Mouse (Mus musculus): ENCODE measurements around the gene Mlxipl. TPM values are rescaled to one million over a fixed set of nuclear protein-coding genes. Genes with fewer than 3 reads are reported as not detected.

The Mlxipl gene
- polyA plus RNA-seq, 1 experiment from 2014 or later: 1.6 TPM

DNA sequence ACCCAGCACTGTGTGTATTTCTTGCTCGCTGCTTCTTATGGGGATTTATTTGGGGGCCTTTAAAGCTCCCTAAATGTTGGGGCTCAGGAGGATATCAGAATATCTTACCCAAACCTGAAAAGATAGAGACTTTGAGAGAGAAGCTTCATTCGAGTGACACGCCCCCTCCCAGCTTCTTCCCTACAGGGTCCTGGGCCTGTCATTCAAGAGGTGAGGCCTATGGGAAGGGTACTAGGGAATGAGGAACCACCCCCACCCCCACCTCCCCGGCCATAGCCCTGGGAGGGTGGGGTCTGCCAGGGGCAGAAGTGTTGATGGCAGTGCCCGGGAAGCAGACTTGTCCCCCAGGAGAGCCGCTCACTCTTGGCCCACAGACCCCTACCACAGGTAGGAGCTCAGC lies 36.4 kb downstream of the Mlxipl start:
- 64% methylated on average over 6 of the region's 6 CpGs for WGBS
- ATAC-seq (ENCODE audit: low FRiP score, low read depth): no peak
- Histone ChIP-seq H3K4me3 (no peak overlapping the region), H3K4me2 (no peak overlapping the region), H3K27ac (replicated peaks) (no peak overlapping the region), H3K36me3 (no peaks in the 10 kb centered on the region), H3K9ac (no peak overlapping the region), H3K9me3 (no peaks in the 10 kb centered on the region), H3K27me3 (no peaks in the 10 kb centered on the region), H3K4me1 (replicated peaks) (no peaks in the 10 kb centered on the region)

DNA sequence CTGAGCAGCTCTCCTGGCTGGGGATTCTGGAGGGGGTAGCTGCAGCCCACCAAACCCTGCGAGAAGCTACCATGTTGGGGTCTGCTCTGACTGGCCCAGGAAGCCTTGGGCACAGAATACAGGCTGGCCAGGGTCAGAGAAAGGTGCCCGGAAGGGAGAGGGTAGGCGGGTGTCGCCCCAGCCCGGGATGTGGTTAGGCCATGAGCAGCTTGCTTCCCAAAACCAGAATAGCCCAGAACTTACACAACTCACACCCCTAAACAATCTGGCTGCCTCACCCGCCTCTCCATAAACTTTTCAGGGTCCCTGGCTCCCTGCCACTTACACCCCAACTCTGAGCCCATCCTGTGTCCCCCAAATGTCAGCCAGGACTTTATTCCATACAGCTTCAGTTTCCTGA lies 38.0 kb downstream of the Mlxipl start:
- Histone ChIP-seq H3K9ac (no peak overlapping the region), H3K4me2 (no peak overlapping the region), H3K4me3 (no peak overlapping the region), H3K36me3 (no peaks in the 10 kb centered on the region), H3K9me3 (no peaks in the 10 kb centered on the region), H3K4me1 (replicated peaks) (no peaks in the 10 kb centered on the region), H3K27ac (replicated peaks) (no peak overlapping the region), H3K27me3 (peaks cover 8% of the 10 kb centered on the region)
- 75% methylated on average over 6 of the region's 6 CpGs for WGBS
- no peak for ATAC-seq (ENCODE audit: low FRiP score, low read depth)

DNA sequence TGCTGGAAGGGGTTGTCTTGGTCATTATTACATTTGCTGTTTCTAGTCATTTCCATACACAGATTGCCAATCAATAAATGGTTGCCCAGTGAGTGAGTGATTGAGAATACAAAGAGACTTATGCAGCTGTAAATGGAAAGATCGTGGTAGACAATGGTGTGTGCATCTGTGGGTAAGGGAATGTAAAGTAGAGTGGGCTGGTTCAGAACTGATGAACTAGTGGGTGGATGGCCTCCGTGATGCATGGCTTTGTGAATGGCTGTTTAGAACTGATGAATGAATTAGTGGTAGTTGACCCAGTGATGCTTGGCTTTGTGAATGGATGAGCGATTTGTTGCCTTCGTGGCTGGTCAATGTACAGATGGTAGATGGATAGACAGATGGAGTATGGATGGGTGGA lies 40.1 kb downstream of the Mlxipl start:
- no peak overlapping the region for H3K4me3 ChIP-seq
- no peaks in the 10 kb centered on the region for H3K36me3 ChIP-seq
- 84% methylated on average over 4 of the region's 4 CpGs for WGBS
- no peaks in the 10 kb centered on the region for H3K9me3 ChIP-seq
- no peak overlapping the region for H3K4me2 ChIP-seq
- peaks cover 8% of the 10 kb centered on the region for H3K4me1 ChIP-seq (replicated peaks)
- H3K27me3 ChIP-seq: peaks cover 27% of the 10 kb centered on the region
- H3K27ac ChIP-seq (replicated peaks): no peak overlapping the region
- no peak overlapping the region for H3K9ac ChIP-seq
- no peak for ATAC-seq (ENCODE audit: low FRiP score, low read depth)

DNA sequence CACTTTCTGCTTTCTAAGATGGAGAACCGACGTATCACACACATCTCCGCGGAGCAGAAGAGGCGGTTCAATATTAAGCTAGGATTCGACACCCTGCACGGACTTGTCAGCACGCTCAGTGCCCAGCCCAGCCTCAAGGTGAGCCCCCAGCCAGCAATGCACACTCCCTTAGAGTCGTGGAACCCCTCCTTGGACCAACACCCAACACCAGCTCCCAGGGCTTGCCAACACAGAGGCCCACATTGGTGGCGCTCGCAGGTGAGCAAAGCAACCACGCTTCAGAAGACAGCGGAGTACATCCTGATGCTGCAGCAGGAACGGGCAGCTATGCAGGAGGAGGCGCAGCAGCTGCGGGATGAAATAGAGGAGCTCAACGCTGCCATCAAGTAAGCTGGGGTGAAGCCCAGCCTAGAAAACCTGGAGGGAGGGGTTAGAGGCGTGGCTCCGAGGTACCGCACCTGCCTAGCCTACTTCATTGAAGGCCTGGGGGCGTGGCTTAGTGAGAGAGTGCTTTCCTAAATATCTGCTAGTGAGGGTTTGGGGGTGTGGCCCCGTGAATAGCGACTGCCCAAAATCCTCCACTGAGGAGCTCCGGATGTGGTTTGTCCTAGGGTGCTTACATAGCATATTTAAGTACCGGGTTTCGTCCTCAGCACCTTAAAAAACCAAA lies 44.2 kb downstream of the Mlxipl start:
- Histone ChIP-seq H3K4me1 (replicated peaks) (peaks cover 8% of the 10 kb centered on the region), H3K27ac (replicated peaks) (no peak overlapping the region), H3K36me3 (no peaks in the 10 kb centered on the region), H3K9me3 (no peaks in the 10 kb centered on the region), H3K4me2 (peak overlapping the region; percentile 59), H3K27me3 (peaks cover 32% of the 10 kb centered on the region), H3K4me3 (peak overlapping the region; percentile 32), H3K9ac (0 out of 2 replicates have a peak overlapping the region, but pooled peaks have one; percentile 4)
- ATAC-seq (ENCODE audit: low FRiP score, low read depth): peak; percentile 45; the same call in 1 of the 2 replicates
- 5% methylated on average over 26 of the region's 26 CpGs for WGBS

DNA sequence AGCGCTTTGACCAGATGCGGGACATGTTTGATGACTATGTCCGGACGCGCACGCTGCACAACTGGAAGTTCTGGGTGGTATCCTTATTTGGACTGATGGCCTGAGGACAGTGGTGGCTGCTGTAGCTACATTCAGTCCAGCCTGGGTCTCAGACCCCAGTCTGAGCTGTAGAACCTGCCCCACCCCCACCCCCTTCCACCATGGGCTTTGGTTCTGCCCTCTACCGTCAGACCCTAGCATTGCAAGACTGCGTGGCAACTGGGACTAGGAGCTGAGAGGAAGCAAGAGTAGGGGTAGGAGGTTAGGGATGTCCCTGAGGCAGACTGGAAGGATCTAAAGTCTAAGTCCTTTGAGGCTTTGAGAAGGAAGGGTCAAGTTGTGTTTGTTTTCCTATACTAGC lies 44.8 kb downstream of the Mlxipl start:
- ATAC-seq (ENCODE audit: low FRiP score, low read depth): no peak
- Histone ChIP-seq H3K4me2 (peak overlapping the region; percentile 59), H3K4me1 (replicated peaks) (peaks cover 8% of the 10 kb centered on the region), H3K27ac (replicated peaks) (no peak overlapping the region), H3K9ac (no peak overlapping the region), H3K27me3 (peaks cover 32% of the 10 kb centered on the region), H3K36me3 (no peaks in the 10 kb centered on the region), H3K9me3 (no peaks in the 10 kb centered on the region), H3K4me3 (peak overlapping the region; percentile 32)
- 5% methylated on average over 8 of the region's 8 CpGs for WGBS

DNA sequence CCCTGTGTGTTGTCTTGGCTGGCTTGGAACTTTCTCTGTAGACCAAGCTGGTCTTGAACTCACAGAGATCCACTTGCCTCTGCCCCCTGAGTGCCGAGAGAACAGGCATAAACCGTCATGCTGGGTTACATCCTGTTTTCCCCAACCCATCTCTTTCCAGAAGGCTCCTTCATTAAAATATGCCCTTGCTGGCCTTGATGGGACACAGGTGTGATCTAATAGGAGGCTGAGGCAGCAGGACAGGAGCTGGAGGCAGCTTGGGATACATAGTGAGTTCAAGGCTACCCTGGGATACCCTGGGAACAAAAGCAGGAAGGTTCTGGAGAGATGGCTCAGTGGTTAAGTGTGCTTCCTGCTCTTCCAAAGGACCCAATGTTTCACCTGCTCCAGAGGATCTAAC lies 50.2 kb downstream of the Mlxipl start:
- H3K27ac ChIP-seq (replicated peaks): no peak overlapping the region
- H3K4me3 ChIP-seq: no peak overlapping the region
- no peaks in the 10 kb centered on the region for H3K4me1 ChIP-seq (replicated peaks)
- WGBS: 75% methylated on average over 2 of the region's 2 CpGs
- no peak overlapping the region for H3K4me2 ChIP-seq
- no peaks in the 10 kb centered on the region for H3K36me3 ChIP-seq
- ATAC-seq (ENCODE audit: low FRiP score, low read depth): no peak
- H3K9ac ChIP-seq: no peak overlapping the region
- H3K27me3 ChIP-seq: peaks cover 4% of the 10 kb centered on the region
- H3K9me3 ChIP-seq: no peaks in the 10 kb centered on the region

DNA sequence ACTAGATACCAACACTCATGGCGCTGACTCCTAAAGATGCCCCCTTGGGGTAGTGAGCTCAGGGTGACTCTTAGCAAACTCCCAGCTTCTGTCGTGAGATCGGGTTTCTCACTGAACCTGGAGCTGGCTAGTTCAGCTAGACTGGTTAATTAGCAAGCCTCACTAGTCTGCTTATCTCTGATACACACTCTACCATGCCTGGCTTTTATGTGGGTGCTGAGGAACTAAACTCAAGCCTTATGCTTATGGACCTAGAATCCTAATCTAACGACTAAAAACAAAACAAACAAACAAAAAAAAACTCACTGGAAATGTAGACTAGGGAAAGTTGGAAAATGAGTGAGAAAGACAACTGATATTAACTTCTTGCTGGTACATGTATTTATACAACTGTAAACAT lies 54.8 kb downstream of the Mlxipl start:
- Histone ChIP-seq H3K4me3 (no peak overlapping the region), H3K27ac (replicated peaks) (no peak overlapping the region), H3K4me1 (replicated peaks) (0 out of 2 replicates have a peak, but pooled peaks cover 9% of the 10 kb centered on the region), H3K36me3 (no peaks in the 10 kb centered on the region), H3K9ac (no peak overlapping the region), H3K27me3 (no peaks in the 10 kb centered on the region), H3K4me2 (no peak overlapping the region), H3K9me3 (no peaks in the 10 kb centered on the region)
- WGBS: 69% methylated on average over 4 of the region's 4 CpGs
- ATAC-seq (ENCODE audit: low FRiP score, low read depth): no peak

DNA sequence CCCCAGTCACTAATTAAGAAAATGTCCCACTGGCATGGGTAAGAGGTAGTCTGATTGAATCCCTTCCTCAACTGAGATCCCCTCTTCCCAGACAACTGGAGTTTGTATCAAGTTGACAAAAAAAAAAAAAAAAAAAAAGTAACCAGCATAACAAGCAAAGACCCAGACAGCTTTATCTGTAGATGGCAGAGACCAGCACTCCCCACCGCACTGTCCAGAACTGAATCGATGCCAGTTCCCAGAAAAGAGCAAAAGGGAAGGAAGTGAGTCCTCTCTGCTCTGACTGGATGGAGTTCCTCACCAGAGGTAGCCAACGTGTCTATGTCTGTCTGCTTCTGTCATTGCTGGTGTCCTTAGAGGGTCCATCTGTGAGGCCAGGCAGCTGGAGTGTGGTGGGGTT lies 55.8 kb downstream of the Mlxipl start:
- WGBS: 88% methylated on average over 3 of the region's 3 CpGs
- H3K27ac ChIP-seq (replicated peaks): no peak overlapping the region
- H3K9ac ChIP-seq: no peak overlapping the region
- H3K27me3 ChIP-seq: no peaks in the 10 kb centered on the region
- peaks cover 15% of the 10 kb centered on the region; the same call in 1 of the 2 replicates for H3K4me1 ChIP-seq (replicated peaks)
- H3K36me3 ChIP-seq: no peaks in the 10 kb centered on the region
- no peaks in the 10 kb centered on the region for H3K9me3 ChIP-seq
- H3K4me2 ChIP-seq: no peak overlapping the region
- H3K4me3 ChIP-seq: no peak overlapping the region
- no peak for ATAC-seq (ENCODE audit: low FRiP score, low read depth)

DNA sequence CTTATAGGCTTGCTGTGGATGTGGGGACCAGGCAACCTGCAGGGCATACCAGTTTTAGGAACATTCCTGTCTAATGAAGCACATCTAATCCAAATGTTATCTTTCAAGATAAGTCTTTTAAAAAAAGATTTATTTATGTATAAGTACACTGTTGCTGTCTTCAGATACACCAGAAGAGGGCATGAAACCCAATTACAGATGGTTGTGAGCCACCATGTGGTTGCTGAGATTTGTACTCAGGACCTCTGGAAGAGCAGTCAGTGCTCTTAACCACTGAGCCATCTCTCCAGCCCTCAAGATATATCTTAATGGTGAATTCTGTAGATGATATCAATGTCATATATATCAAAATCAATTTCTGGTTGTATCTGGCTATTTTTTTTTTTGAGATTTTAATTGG lies 56.3 kb downstream of the Mlxipl start:
- H3K9me3 ChIP-seq: no peaks in the 10 kb centered on the region
- no peak for ATAC-seq (ENCODE audit: low FRiP score, low read depth)
- no peaks in the 10 kb centered on the region for H3K27me3 ChIP-seq

DNA sequence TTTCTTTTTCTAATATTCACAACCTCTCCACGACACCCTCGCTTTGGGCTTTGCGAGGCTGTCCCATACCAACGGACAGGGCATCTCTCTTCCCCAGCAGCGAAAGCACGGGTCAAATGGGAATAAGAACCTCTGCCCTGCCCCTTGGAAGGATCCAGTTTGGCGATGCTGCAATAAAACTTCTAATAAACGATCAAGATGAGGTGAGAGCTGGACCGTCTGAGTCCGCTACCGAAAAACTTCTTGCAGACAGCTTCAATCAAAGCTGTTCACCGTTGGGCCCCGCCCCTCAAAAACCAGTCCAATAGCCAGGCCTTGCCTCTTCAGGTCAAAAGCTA lies 59.0 kb downstream of the Mlxipl start:
- H3K4me3 ChIP-seq: peak overlapping the region; percentile 79
- H3K9me3 ChIP-seq: no peaks in the 10 kb centered on the region
- peak overlapping the region; percentile 65 for H3K9ac ChIP-seq
- peak overlapping the region; percentile 69 for H3K4me2 ChIP-seq
- H3K4me1 ChIP-seq (replicated peaks): peaks cover 16% of the 10 kb centered on the region; the same call in 1 of the 2 replicates
- H3K27ac ChIP-seq (replicated peaks): peak overlapping the region; percentile 83
- no peak for ATAC-seq (ENCODE audit: low FRiP score, low read depth)
- under 1% methylated on average over 13 of the region's 13 CpGs for WGBS
- peaks cover 5% of the 10 kb centered on the region; the same call in 1 of the 2 replicates for H3K36me3 ChIP-seq
- no peaks in the 10 kb centered on the region for H3K27me3 ChIP-seq

More for the DNA sequence above, 56.3 kb downstream of the Mlxipl start:
- Histone ChIP-seq H3K27ac (replicated peaks) (no peak overlapping the region), H3K4me1 (replicated peaks) (peaks cover 16% of the 10 kb centered on the region; the same call in 1 of the 2 replicates), H3K36me3 (no peaks in the 10 kb centered on the region), H3K4me3 (no peak overlapping the region), H3K9ac (no peak overlapping the region), H3K4me2 (no peak overlapping the region)

DNA sequence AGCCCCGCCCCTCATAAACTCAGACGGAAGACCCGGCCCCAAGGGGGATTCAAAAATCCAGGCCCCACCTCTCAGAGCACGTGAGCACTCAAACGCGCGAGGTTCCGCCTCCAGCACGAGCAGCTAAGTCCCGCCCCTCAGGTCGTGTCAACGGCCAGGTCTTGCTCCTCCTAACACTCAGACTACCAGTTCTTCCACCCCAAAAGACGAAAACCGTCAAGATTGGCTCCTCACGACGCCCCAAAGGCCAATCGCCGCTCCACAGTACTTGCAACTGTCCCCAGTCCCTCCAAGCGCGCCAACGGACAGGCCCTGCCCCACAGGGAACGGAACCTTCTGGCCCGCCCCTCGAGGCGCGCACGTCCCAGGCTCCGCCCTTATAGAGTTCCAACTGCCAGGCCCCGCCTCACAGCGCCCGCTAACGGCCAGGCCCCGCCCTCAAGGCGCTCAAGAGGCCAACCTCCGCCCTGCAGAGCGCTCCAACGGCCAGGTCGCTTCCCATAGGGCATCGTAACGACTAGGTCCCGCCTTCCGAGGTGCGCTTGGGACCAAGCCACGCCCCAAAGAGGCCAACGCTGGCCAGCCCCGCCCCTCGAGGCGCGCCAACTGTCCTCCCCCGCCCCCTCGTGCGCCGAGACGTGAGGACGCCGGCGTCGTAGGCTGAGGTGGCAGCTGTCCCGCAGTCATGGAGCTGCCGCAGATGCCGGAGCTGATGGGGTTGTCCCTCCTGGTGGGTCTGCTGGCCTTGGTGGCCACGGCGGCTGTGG lies 59.5 kb downstream of the Mlxipl start, which contains the start of gene Tbl2:
Gene Tbl2, plus strand, starts transcription at position 605 of the 767 bp plus-strand sequence.
- H3K4me1 ChIP-seq (replicated peaks): peaks cover 16% of the 10 kb centered on the region; the same call in 1 of the 2 replicates
- peak within 1 kb of the TSS; percentile 79 for H3K4me3 ChIP-seq
- no peaks in the 10 kb centered on the region for H3K9me3 ChIP-seq
- H3K27ac ChIP-seq (replicated peaks): peak within 1 kb of the TSS; percentile 83
- peak within 1 kb of the TSS; percentile 65 for H3K9ac ChIP-seq
- peaks cover 5% of the 10 kb centered on the region; the same call in 1 of the 2 replicates for H3K36me3 ChIP-seq
- no peaks in the 10 kb centered on the region for H3K27me3 ChIP-seq
- WGBS: under 1% methylated on average over 63 of the region's 63 CpGs
- peak within 1 kb of the TSS; percentile 69 for H3K4me2 ChIP-seq
- peak; percentile 98 for ATAC-seq (ENCODE audit: low FRiP score, low read depth)

DNA sequence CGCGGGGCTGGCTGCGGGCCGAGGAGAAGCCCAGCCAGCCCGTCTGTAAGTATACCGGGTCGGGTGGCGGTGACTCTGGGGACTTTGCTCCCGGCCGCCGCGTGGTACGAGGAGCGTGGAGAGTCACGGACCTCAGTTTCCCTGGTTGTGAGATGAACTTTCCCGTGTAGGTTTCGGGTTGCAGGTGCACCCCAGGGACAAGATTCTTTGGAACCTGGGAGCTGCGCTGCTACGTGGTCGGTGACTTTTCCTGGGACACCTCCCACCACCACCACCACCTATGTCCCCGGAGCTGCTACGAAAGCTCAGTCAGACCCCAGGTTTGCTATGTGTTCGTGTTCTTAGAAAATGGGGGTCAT lies 60.1 kb downstream of the Mlxipl start:
- no peak for ATAC-seq (ENCODE audit: low FRiP score, low read depth)
- WGBS: 0% methylated on average over 22 of the region's 23 CpGs
- Histone ChIP-seq H3K9ac (peak overlapping the region; percentile 65), H3K4me2 (peak overlapping the region; percentile 69), H3K27me3 (no peaks in the 10 kb centered on the region), H3K27ac (replicated peaks) (peak overlapping the region; percentile 83), H3K4me1 (replicated peaks) (peaks cover 16% of the 10 kb centered on the region; the same call in 1 of the 2 replicates), H3K4me3 (peak overlapping the region; percentile 79), H3K36me3 (peaks cover 5% of the 10 kb centered on the region; the same call in 1 of the 2 replicates), H3K9me3 (no peaks in the 10 kb centered on the region)

Measured in hindbrain, embryonic 15.5 days (tissue).